Comparison of ENCODE assay signal across 15 mouse cellular contexts in genomic region chr1:193001587-193001986, GRCm38 (mm10). TPM values are rescaled to one million over a fixed set of nuclear protein-coding genes. Genes with fewer than 3 reads are reported as not detected.
DNase-seq lines count a peak whose midpoint lies in the region; ATAC-seq and TF ChIP-seq lines count a peak whose summit lies in the region.
"Had no signal": no experiment of that assay in that cellular context is flagged by ENCODE, and none has a peak within 500 bp of the region (broad histone marks: within the 10 kb centered on the region; RNA-seq: fewer than 3 reads in every experiment).

No protein-coding gene starts in this region.

- ATAC-seq in liver, embryonic 15.5 days (ENCODE audit: insufficient read depth), result peak; percentile 99
- no peak for ATAC-seq in midbrain, embryonic 14.5 days (ENCODE audit: low FRiP score, low TSS enrichment)
- ATAC-seq: midbrain, embryonic 15.5 days had no signal

- 8% methylated on average over 2 of the region's 2 CpGs for WGBS in liver, embryonic 15.5 days (ENCODE audit: insufficient replicate concordance)
- WGBS in midbrain, embryonic 14.5 days, result 85% methylated on average over 2 of the region's 2 CpGs
- WGBS in thymus, adult 2 months, result 83% methylated on average over 2 of the region's 2 CpGs

- no peaks in the 10 kb centered on the region for H3K27me3 ChIP-seq in erythroblast, embryonic 14.5 days (ENCODE audit: control insufficient read depth)
- no peaks in the 10 kb centered on the region for H3K27me3 ChIP-seq in liver, embryonic 15.5 days
- H3K27me3 ChIP-seq in midbrain, embryonic 14.5 days (ENCODE audit: control insufficient read depth, insufficient read depth, low read length), result no peaks in the 10 kb centered on the region
- H3K27me3 ChIP-seq in thymus, adult 2 months (ENCODE audit: control insufficient read depth, insufficient read depth, low read length), result no peaks in the 10 kb centered on the region
- H3K27me3 ChIP-seq: midbrain, embryonic 15.5 days; neural tube, embryonic 12.5 days had no signal

- H3K4me1 ChIP-seq in erythroblast, embryonic 14.5 days (ENCODE audit: control insufficient read depth), result peaks cover 84% of the 10 kb centered on the region
- H3K4me1 ChIP-seq in liver, embryonic 15.5 days (replicated peaks), result peaks cover 68% of the 10 kb centered on the region
- no peaks in the 10 kb centered on the region for H3K4me1 ChIP-seq in midbrain, embryonic 14.5 days (ENCODE audit: control insufficient read depth, insufficient read depth, low read length)
- no peaks in the 10 kb centered on the region for H3K4me1 ChIP-seq in thymus, adult 2 months (replicated peaks; ENCODE audit: control insufficient read depth, insufficient read depth, low read length)
- H3K4me1 ChIP-seq: hindbrain, embryonic 10.5 days; midbrain, embryonic 15.5 days; neural tube, embryonic 12.5 days had no signal

- peak; percentile 22 for DNase-seq in retina, adult 2 months (ENCODE audit: low read depth, low spot score)
- no peak for DNase-seq in retina, embryonic 14.5 days (ENCODE audit: low spot score)
- no peak for DNase-seq in midbrain, embryonic 14.5 days
- DNase-seq in thymus, adult 2 months, result no peak
- no peak for DNase-seq in ovary, adult 18-20 months (ENCODE audit: low spot score)
- DNase-seq: adrenal gland, postnatal 14 days; cerebellum, adult 18-20 months; layer of hippocampus, adult 9-11 months; left cerebral cortex, postnatal 4 days; lung, postnatal 10 days had no signal

- H3K9me3 ChIP-seq in erythroblast, embryonic 14.5 days (ENCODE audit: control insufficient read depth, low read length), result no peaks in the 10 kb centered on the region
- H3K9me3 ChIP-seq in liver, embryonic 15.5 days (replicated peaks), result no peaks in the 10 kb centered on the region
- no peaks in the 10 kb centered on the region for H3K9me3 ChIP-seq in midbrain, embryonic 14.5 days (ENCODE audit: control insufficient read depth, low read length)
- H3K9me3 ChIP-seq: hindbrain, embryonic 10.5 days; midbrain, embryonic 15.5 days; neural tube, embryonic 12.5 days had no signal

- H3K36me3 ChIP-seq in erythroblast, embryonic 14.5 days (ENCODE audit: control insufficient read depth), result peaks cover 56% of the 10 kb centered on the region
- no peaks in the 10 kb centered on the region for H3K36me3 ChIP-seq in liver, embryonic 15.5 days (replicated peaks)
- no peaks in the 10 kb centered on the region for H3K36me3 ChIP-seq in midbrain, embryonic 14.5 days (ENCODE audit: control insufficient read depth, insufficient read depth, low read length)
- no peaks in the 10 kb centered on the region for H3K36me3 ChIP-seq in thymus, adult 2 months (ENCODE audit: control insufficient read depth, insufficient read depth, low read length)
- H3K36me3 ChIP-seq: hindbrain, embryonic 10.5 days; midbrain, embryonic 15.5 days; neural tube, embryonic 12.5 days had no signal

- peak overlapping the region; percentile 96 for H3K27ac ChIP-seq in liver, embryonic 15.5 days (replicated peaks)
- no peak overlapping the region for H3K27ac ChIP-seq in midbrain, embryonic 14.5 days (replicated peaks; ENCODE audit: low read depth, low read length)
- no peak overlapping the region for H3K27ac ChIP-seq in thymus, adult 2 months (ENCODE audit: control insufficient read depth, insufficient read depth, low read length)
- H3K27ac ChIP-seq: hindbrain, embryonic 10.5 days; midbrain, embryonic 15.5 days; neural tube, embryonic 12.5 days had no signal

- no peak for TF ChIP-seq CTCF in thymus, adult 2 months (IDR thresholded peaks at IDR 0.05; ENCODE audit: borderline replicate concordance, control insufficient read depth, extremely low read depth, insufficient read depth, low read length, poor library complexity)

- peak overlapping the region; percentile 50 for H3K4me2 ChIP-seq in liver, embryonic 15.5 days
- H3K4me2 ChIP-seq in midbrain, embryonic 14.5 days (ENCODE audit: low read length), result no peak overlapping the region
- H3K4me2 ChIP-seq: midbrain, embryonic 15.5 days; neural tube, embryonic 12.5 days had no signal

- H3K4me3 ChIP-seq in erythroblast, embryonic 14.5 days (replicated peaks), result peak overlapping the region; percentile 37
- H3K4me3 ChIP-seq in liver, embryonic 15.5 days (replicated peaks), result no peak overlapping the region
- no peak overlapping the region for H3K4me3 ChIP-seq in midbrain, embryonic 14.5 days (replicated peaks; ENCODE audit: low read depth, low read length)
- no peak overlapping the region for H3K4me3 ChIP-seq in thymus, adult 2 months (ENCODE audit: control insufficient read depth, insufficient read depth, low read length)
- H3K4me3 ChIP-seq: hindbrain, embryonic 10.5 days; midbrain, embryonic 15.5 days; neural tube, embryonic 12.5 days had no signal

- 0 out of 2 replicates have a peak overlapping the region, but pooled peaks have one; percentile 3 for H3K9ac ChIP-seq in liver, embryonic 15.5 days
- H3K9ac ChIP-seq in midbrain, embryonic 14.5 days (replicated peaks; ENCODE audit: low read length), result no peak overlapping the region
- H3K9ac ChIP-seq: midbrain, embryonic 15.5 days; neural tube, embryonic 12.5 days had no signal

- TF ChIP-seq POLR2A in thymus, adult 2 months (IDR thresholded peaks at IDR 0.05; ENCODE audit: control insufficient read depth, extremely low read depth, insufficient read depth, low read length, poor library complexity), result no peak

RNA-seq across cellular contexts. Expression of gene Syt14, which starts 34.0 kb away (rescaled TPM):
- polyA plus RNA-seq in erythroblast, embryonic 14.5 days (2012), result 0.41 and 0.53 TPM in 2 replicates
- 5.8 and 6.1 TPM in 2 replicates for polyA plus RNA-seq in liver, embryonic 15.5 days (2015; fragmentation: Nextera tagmentation; extraction: Ambion mirVana)
- 10.9 and 12.4 TPM in 2 replicates for polyA plus RNA-seq in midbrain, embryonic 14.5 days (2014; fragmentation: Nextera tagmentation; extraction: Ambion mirVana)
- polyA plus RNA-seq in thymus, adult 2 months (2012; rRNA removed), result 0.78 and 0.97 TPM in 2 replicates
